Mouse (Mus musculus): ENCODE measurements around the gene Adck1.
"Not testable (repeated sequence)": the region's sequence is repeated elsewhere in the genome, so short reads cannot be mapped to it uniquely, and the experiment has no call there.

The Adck1 gene

DNA sequence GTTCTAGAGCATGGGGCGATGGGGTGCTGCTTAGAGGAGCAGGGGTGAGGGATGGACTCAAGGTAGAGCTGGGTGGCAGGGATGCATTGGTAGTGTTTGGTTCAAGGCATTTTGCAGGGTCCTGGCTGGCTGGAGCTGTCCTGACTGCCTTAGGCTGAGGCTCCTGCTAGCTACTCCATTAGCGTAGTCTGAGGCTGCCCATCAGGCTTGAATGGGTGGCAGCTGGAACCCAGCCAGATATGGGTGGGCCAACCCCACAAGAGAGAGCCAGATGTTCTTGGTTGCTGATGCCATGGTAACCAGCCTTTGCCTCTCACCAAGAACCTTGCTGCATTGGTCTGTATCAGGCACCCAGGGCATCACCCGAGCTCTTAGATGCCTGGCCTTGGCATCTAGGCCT lies 66.6 kb downstream of the Adck1 start:
- DNase-seq (ENCODE audit: low spot score) = no peak

DNA sequence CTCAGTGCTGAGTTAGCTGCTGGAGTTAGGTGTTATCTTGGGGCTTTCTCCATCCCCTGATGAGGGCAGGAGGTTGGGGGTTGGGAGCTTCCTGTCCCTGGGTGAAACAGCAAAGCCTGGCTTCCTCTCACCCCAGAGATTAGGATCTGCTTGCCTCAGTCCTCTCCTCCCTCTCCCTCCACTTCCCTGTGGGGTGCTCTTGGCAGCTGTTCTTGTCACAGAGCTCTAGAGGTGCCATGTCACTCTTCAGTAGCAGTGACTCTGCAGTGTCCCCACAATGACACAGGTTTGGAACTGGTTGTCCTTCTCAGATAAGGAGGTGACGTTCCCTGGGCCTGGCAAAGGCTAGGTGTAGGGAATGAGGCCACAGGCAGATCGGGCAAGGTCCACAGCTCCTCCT lies 68.4 kb downstream of the Adck1 start:
- no peak for DNase-seq (ENCODE audit: low spot score)

DNA sequence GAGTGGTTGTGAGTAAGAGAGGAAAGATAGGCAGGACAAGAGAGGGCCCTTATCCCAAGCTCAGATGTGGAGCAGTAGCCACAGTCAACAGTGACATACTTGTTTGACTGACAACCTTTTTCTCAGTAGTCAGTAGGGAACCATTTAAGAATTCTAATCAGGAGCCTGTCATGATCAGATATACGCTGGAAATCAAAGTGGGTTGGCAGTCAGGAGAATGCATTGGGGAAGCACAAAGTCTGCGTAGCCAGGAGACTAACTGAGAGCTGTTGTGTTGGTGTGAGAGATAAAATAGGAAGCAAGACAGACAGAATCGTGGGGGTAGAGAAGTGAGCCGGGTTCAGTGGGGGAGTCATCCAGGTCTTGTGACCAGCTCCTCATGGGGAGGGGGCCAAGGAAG lies 71.9 kb downstream of the Adck1 start:
- no peak for DNase-seq (ENCODE audit: low spot score)

DNA sequence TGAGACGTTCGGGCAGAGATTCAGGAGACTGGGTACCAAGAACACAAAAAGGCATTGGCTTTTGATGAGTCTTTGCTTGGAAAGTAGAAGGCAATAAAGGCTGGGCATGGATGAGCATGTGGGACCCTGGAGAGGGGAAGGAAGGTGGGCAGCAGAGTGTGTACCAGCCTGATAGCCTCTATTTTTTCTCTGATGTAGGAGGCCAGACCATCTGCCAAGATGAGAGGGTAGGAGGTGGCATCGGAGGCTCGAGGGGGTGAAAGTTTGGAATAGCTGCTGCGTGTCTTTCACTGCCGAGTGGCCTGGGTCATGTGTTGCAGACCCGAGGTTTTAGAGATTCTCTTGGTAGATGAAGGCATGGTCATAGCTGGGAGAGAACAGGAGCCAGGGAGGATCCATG lies 72.8 kb downstream of the Adck1 start:
- DNase-seq (ENCODE audit: low spot score) = no peak

DNA sequence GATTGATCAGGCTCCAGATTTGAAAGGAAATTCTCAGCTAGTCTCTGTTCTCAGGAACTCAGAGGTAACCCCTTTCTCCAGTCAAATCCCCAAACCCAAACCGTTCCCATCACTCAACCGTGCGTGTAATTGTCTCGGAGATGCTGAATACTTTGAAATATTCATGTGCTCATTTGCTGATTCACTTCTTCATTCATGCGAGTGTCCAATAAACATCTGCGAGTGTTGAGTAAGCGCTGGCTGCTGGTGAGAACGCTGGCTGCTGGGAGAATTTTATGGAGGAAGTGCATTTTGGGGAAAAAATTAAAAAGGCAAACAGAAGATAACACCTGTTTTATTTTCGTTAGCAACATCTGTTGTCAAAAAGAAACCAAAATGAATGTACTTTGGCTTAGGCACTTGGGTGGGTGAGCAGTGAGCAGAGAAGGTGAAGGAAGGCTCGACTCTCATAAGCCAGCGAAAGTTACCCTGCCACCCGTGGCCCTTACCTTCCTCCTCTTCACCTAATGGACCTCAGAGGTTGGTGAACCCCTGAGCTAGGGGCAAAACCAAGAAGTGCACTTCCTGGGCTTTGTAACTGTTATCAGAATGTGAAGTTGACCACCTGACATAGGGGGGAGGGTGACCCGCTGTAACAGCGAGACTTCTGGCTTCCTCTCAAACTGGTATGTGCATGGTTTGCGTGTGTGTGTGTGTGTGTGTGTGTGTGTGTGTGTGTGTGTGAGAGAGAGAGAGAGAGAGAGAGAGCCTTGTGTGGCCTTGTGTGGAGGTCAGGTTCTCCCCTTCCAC lies 76.8 kb downstream of the Adck1 start:
- no peak for DNase-seq (ENCODE audit: low spot score)

DNA sequence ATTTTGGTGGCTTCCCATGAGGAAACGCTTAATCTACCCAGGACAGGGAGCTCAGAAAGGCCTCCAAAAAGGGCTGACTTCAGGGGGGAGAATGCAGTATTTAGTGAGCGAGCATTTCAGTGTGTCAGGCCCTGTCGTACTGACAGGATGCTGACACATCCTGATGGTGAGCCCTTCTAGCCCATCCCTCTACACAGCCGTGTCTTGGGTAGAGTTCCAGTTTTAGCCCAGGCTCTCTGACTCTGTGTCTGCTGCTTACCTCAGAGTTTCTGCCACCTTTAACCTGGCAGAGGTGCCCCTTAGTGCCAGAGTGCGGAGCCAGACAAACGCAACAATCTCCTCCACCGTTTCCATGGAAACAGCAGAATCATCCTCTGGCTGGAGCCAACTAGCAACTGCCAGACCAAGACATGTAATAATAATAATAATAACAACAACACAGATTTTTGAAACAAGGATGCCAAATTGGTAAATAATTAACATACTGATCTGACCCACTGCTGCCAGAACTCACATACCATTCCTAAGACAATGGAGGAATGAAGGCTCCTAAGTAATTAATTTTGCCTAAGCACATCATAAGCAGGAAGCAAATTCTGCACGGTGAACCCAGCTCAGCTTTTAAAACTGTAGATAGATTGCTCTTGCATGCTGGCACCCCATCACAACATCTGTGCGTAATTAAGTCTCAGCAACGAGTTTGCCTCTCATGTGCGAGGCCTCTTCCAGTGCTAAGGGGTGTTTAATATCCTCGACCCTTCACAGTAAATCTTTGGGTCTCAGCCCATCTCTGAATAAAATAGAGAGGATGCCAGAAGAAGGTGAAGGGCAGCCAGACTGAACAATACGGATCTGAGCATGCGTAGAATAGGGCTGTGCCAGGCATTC lies 81.8 kb downstream of the Adck1 start:
- DNase-seq (ENCODE audit: low spot score) = no peak

DNA sequence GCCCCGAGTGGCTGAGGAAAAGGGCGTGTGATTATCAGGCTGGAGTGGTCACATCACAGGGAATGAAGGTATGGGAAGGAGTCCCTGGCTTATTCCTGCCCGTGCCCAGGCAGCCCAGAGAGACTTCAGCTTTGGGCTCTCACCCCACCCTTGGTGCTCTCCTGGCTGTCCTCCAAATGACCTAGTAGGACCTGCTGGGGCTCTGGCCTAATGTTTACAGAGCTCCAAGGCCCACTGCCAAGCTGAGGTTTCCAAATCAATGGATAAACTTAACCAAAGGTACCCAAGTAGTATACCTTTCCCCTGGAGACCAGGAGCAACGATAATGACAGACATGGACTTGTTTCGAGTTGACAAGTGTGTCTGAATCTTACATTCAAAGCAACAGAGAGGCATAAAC lies 83.7 kb downstream of the Adck1 start:
- no peak for DNase-seq (ENCODE audit: low spot score)

DNA sequence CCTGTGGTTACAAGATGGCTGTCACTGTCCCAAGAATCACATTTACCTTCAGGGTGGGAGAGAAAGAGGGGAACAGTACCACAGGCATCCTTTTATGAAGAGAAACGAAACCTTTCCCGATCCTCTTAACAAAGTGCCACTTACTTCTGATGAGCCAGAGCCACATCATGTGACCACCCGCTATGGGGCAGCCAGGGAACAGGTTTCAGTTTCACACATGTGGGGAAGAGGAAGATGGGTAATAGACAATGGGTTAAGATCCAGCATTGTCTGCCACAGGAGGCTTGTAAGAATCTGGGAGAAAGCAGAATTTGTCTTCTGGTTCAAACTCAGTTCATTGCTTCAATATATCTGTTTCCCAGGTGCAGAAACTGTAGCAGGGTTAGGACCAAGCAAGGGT lies 85.1 kb downstream of the Adck1 start:
- DNase-seq (ENCODE audit: low spot score) = no peak

DNA sequence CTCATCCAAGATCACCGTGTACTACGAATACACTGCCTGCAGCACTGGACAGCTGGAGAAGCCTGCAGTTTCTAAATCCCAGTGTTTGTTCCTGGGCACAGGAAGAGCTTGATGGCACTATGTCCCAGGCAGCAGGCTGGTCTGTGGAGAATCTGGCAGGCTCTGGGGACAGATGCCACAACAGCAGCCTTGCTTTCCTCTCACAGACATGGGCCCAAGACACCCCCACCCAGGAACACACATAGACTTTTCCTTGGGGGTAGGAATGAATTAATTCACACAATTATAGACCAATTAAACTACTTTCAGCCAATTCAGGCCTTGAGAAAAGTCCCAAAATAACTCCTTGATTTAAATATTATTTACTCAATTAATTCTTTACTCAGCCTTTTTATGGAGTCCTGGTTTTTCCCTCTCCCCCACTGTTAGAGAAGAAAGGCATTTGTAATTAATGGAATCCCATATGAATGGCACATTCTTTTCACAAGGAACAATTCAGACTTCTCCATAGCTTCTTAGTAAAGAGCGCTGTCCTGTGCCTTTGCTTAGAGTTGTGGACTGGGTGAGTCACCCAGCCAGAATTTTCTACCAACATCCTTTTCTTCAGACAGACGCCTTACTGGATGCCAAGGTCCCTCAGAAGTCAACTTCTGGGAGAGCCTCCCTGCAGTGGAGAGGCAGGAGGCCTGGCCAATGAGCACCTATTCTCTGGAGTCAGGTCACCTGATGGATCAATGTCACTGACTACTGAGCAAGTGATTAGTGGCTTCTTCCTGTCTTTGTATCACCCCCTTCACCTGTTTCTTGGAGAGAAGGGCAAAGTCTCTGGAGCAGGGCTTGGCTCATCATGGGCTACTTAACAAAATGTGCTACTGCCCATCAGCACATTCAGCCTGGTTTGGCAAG lies 90.6 kb downstream of the Adck1 start:
- DNase-seq (ENCODE audit: low spot score) = no peak

DNA sequence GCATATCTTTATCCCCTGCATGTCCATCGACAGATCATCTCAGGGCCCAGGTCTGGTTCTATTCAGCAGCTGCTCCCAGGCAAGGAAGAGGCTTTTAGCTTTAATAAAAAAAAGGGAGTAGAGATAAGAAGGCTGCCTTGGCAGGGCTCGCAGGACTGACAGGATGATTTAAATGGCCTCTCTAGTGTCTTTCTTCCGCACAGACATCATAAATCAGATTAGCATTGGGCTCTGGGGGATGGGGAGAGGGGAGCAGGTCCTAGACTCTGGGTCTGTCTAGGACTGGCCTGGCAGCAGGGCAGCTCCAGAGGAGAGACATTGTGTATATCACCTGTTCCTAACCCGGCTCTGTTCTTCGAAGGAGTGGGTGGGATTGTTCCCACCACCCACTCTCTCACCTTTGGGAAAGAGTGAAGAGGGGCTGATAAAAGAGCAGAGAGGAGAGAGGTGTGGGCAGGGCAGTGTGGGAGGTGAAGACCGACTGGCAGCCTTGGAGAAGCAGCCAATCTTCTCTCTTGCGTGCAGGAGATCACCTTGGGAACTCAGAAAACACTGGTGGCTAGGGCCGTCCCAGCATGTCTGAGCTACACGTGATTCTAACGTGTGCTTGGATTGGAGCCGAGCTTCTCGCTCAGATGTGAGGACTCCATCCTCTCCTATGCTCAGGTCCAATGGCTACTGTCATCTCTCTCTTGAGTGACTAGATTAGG lies 94.5 kb downstream of the Adck1 start:
- DNase-seq (ENCODE audit: low spot score) = no peak

DNA sequence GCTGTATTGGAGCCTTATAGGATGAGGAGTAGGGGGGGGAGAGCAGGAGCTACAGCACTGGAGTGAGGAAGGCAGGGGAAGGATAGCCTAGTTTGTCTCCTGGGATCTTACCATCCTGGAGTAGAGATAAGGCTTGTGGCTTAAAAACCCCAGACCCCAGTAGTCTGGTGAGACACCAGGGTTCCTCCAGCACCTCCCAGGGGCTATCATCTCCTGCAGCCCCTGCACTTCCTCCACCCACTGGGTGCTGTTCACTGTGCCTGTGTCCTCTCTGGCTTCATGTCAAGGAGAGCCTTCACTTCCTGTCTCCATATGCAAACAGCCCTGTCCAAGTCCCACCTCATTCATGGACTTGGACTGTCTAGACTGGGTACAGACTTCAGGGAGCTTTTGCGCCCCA lies 96.7 kb downstream of the Adck1 start:
- DNase-seq (ENCODE audit: low spot score) = no peak

DNA sequence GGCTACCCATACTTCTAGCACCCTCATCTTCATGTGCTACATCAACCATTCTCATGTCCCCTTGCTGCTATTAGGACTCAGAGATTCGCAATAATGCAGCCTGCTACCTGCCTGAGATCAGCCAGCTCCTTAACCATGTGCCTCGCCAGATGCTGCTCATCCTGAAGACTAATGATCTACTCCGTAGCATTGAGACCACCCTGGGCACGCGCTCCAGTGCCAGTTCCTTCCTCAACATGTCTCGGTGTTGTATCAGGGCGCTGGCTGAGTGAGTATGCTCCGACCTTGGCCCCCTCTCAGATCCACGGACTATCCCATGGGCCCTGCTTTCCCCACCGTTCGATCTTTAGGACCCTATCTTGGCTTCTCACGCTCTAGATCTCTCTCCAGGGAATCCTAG lies 98.6 kb downstream of the Adck1 start:
- DNase-seq (ENCODE audit: low spot score) = no peak

DNA sequence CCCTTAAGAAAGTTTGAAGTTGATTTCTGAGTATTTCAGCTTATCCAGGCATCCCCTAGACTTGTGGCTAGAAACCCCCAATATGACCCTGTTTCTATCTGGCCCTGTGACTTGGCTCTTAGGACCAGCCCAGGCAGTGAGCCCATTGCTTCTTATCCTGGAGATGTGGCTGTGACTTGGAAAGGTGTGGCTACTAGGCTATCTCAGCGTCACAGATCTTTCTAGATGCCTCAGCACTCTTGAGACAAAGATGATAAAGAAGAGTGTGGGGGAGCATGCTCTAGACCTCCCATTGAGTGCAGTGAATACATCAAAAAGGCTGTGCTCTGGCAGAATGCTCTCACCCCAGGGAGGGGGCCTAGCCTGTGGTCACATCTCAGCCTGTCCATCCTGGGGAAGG lies 99.1 kb downstream of the Adck1 start:
- DNase-seq (ENCODE audit: low spot score) = no peak

DNA sequence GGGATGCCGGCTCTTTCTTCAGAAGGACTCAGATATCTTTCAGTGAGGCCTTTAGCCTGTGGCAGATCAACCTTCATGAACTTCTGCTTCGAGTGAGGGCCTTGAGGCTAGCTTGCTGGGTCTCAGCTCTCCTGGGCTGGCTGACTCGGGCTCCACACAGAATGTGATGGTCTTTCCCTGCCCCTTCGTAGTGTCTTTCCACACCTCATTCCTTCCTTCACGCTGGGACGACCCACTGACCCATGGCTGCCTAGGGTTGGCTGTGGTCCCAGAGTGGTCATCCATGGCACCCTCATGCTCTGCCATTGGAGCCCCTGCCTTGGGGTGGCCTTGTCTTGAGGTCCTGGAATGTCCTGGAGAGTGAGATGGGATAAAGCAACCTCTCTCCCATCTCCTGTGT lies 100.7 kb downstream of the Adck1 start:
- no peak for DNase-seq (ENCODE audit: low spot score)

DNA sequence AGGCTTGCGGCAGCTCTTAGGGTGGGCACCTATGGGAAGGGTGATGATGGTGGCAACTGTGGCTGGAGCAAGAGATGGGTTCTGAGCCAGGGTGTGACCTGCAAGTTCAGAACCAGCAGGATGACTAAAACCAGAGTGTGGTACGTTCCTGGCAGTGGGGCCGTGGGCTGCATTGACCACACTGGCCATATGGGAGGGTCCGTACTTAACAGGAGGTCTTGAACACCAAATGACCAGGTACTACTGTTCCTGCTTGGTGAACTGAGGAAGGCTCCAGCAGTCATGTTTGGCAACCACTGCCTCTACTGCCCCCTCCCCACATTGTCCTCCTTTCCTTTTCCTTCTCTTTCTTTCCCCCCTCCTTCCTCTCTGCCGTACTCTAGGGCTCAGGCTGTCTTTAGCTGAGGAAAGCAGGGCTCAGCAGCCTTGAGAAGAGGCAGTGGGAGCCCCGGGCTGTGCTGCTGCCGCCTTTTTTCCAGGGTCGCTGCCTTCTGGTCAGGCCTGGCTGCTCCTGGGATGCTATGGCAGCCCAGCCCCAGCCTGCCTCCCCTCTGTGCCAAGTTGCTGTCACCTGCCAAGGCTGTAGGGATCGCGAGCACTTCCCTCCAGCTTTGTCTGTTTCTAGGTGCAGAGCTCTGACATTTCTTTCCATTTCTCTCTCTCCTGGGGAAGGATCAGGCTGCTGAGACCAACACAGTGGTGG lies 103.4 kb downstream of the Adck1 start:
- DNase-seq (ENCODE audit: low spot score) = no peak

DNA sequence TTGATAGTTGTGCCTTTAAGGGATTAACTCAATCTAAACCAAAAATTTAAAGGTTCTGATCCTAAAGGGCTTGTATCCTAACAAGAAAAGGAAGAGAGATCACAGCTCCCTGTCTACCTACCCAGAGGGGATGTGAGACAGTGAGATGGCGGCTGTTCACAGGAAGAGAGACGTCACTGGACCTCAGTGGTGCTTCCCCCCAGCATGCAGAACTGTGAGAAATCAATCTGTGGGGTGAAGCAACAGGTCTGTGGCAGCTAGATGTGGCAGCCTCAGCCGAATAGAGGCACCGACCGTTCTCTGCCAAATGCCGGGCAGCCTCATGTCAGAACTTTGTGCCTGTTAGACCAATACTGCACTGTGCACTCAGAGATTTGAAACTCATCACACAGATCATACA lies 106.4 kb downstream of the Adck1 start:
- no peak for DNase-seq (ENCODE audit: low spot score)

DNA sequence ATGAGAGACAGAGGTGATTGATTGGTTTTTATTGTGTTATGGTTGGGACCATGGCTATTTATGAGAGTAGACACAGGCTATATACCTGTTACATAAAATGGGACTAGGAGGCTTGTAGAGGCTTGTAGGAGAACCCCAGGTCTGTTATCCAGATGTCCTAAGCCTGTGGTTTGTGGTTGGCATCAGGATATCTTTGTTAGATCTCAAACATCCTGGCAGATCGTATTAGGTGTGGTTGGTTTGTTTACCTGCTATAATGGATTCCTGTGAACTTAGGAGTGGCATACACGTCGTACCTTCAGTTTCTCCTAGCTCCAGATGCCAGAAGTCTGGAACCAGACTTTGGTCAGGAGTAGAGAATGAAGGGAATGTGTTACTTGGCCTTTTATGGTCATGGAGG lies 106.9 kb downstream of the Adck1 start:
- DNase-seq (ENCODE audit: low spot score) = no peak

DNA sequence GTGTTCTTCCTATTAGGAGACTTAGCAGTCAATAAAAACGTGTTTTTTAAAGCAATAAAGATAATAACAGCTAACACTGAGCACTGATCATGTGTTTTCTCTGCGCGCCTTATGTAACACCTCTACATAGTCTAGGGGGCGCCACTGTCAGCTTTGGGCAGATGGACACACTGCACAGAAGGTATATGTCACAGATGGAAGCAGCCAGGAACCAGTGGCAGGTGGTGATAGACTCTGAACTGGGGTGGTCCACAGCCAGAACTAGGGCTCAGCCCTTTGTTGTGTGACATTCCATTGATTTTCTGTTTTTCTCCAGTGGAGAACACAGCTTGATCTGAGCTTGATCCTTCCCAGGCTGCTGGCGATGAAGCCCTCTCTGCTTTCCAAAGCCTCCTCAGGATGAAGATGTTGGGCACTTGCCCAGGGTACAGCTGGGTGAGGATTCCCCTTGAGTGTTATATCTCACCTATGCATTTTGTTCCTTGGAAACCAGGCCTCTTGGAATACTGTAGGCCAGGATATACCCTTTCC lies 107.6 kb downstream of the Adck1 start:
- DNase-seq (ENCODE audit: low spot score) = no peak

DNA sequence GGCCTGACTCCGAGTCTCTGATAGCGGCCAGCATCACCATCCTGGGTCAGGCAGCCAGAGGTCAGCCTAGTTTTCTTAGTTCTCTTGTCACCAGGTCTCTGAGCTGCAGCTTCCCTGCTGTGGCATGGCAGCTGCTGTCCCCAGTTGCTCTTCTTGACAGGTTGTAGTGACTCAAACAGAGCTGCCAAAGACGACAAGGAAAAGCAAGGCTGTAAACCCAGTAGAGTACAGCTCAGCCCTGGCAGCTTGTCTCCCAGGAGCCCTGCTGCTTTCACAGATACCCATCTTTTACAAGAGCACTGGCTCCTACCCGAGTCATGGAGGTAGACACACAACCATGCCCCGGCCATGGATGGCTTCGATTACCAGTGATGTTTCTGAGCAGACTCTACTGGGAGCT lies 108.3 kb downstream of the Adck1 start:
- DNase-seq (ENCODE audit: low spot score) = no peak

DNA sequence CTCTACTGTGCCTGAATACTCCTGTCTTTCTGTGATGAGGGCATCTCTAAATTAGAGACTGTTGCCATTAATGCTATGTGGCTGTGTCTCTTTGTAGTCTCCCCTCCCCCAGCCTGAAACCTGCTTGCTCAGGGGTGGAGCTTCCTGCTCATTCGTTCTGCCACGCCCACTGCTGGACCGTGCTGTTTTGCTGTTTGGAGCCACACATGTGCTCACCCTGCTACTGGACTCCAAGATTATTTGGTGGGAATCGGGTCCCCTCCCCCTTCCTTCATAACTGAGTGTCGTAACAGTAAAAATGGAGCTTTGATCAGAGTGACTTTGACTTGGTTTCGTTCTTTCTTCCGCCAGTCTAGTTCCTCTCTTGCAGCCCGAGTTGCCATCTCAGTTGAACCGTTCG lies 111.5 kb downstream of the Adck1 start:
- not testable (repeated sequence) for DNase-seq (ENCODE audit: low spot score)

DNA sequence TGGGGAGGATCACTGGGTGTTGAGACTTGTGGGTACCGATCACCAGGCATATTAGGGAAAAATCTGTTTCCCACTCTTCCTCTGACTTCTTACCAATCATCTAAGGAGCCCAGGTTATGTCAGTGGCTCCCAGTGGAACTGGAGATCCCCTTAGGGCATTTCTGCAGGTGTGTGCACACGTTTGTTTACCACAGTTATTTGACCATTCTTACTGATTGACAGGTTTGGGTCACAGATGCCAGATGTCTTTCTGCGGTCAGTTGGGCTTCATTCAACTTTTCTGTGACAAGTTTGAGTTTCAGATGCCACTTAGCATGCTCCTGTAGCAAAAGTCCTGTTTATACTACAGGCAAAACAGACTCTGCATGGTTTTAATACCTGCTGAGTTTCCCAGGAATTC lies 112.5 kb downstream of the Adck1 start:
- DNase-seq (ENCODE audit: low spot score) = no peak
